Mouse (Mus musculus): ENCODE measurements at regions not wholly inside any gene's neighbourhood (a gene's known extent, or its start where the extent isn't known, plus 50 kb on each side); places are given as distances from the start of the nearest gene placed in this dataset.

DNA sequence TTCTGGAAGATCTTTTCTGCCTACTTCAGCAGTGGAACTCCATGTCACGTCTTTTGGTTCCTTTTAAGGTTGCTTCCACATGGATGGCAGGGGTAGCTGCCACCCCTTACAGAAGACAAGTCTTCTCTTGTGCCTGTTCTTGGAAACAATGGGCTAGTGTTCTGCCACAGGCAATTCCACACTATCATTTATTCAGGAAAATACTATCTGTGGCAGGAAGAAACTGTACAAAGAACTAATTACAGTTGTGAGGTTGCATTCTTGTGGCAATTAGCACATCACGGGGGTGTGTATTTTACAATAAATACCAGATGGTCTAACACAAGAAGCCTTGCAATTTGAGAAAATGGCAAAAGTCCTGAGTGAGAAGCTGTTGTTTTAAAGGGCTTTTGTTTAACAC is 489.8 kb downstream of the Ccdc50 start:
- peak; percentile 41 for DNase-seq (ENCODE audit: low read depth, low spot score)

DNA sequence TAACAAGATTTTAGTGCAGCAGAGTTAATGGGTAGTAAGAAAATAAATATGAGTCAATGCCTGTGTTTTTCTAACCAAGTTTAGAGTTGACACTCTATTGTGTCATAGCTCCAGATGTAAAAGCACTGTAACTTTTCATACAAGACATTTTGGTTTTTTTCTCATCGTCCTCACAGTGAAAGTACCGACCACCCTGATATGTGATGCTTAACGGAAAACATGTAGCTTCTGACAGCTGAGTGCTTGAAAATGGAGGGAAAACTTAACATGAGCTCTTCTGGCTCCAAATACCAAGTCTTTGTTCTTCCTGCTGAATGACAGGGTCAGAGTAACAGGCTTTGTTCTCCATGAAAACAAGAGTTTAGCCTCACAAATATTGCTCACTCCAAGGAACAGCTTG is 490.3 kb downstream of the Ccdc50 start:
- no peak for DNase-seq (ENCODE audit: low read depth, low spot score)

DNA sequence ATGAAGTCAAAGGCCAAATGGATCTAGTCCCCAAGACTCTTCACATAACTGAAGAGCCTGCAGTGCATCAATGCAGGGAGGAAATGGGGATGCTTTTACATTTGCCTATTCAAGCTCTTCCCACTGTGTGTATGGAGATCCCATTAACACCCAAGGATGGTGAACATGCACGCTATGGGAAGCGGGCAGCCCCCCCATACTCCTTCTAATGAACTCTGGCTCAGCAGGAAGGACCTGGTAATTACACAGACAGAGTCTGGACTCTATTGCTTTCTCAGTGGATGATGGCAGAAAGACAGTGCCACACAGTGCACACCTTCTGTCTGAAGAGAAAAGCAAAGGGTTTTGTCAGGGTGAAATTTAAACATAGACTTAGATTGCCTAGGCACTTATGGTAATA is 495.7 kb downstream of the Ccdc50 start:
- DNase-seq (ENCODE audit: low read depth, low spot score) = no peak

DNA sequence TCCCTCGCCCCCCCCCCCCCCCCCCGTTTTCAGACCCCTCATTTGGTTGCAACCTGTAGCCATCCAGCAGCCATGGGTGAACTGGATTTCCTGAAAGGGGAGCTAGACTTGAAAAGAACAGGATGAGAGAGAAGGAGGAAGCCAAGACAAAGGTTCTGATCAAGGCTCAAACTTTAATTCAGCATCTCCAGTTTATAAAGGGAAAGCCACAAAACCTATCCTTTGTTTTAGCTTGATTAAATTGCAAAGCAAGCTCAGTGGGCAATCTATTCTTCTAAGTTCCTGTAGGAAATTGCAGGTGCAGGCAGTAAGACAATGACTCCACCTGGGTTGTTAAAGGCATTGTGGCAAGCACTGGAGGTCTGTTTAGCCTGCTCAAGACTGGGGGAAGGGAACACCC is 517.4 kb downstream of the Ccdc50 start:
- DNase-seq (ENCODE audit: low read depth, low spot score) = no peak

DNA sequence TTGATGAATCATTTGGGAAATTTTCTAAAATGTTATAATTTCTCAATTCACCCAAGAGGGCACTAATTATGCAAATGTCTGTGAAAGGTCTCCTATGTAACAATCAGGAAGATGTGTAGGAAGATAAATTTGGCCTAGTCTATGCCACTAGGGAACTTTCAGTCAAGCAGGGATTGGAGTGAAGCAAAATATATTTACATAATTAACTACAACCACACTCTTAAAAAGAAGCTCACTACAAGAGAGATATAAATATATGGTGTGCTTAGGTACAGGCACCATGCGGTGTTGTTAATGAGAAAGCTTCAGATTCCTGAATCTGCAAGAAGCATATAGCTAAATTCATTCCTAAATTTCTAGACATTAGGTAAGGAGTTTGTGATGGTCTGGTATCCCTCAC is 526.8 kb downstream of the Ccdc50 start:
- no peak for DNase-seq (ENCODE audit: low read depth, low spot score)

DNA sequence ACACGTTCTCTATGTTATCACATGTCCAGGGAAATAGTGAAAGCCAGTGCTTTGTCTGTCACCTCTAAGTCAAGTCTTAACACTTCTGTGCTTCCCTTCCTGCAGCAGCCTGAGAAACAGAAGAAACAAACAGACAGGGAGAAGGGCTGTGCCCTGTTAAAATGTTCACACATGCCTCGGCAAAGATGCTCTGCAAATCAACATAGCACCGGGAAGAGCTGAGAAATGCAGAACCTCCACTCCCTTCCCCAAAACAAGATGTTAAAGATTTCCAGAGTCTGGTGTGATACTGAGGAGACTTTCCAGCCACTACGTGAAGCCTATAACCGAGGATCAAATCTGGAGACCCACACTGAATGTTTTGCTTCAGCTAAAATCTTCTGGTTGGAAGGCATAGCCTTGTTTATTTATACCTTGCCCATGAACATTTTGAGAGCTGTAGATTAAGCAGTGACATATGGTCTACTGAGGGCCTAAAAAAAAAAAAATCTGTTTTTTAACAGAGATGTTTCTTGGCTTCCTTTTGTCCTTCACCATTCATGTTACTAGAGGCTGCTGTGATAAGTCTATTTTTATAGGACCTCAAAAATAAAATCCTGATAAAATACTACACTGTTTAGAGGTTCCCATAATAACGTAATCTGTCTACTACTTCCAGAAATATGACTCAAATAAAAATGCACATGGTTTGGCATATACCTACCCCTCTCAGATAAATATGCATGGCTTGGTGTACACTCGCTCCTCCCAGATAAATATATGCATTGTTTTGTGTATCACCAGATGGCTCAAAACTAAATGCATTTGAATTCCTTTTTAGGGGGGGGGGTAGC is 537.1 kb downstream of the Ccdc50 start:
- DNase-seq (ENCODE audit: low read depth, low spot score) = no peak

DNA sequence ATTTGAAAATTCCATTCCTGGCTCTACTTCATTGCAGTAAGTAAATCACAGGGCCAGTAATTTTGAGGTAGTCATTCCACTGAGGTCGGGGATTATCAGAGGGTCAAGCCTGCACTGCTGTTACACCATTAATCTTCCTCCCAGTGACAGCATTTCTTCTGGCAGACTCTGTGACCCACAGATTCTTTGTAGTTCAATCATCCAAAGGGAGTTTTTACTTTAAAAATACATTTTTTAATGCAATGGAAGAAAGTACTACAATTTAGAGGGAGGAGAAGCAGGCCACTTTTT is 537.6 kb downstream of the Ccdc50 start:
- DNase-seq (ENCODE audit: low read depth, low spot score) = no peak

DNA sequence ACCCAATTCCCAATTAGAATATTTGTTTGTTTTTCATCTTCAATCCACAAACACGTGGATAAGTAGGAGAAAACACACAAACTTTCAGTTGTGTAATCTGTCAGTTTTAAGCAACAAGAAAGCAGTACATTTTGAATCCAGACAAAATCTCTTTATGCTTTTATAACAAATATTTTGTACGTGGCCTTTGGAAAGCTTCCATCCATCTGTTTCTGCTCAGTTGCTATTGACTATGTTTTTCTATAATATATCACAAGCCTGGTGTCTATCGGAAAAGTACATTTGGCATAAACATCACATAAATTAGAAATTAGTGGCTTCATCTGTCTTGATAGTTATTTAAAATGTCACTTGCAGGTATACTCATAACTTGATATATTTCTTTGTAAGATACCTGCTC is 560.6 kb downstream of the Ccdc50 start:
- DNase-seq (ENCODE audit: low read depth, low spot score) = no peak

DNA sequence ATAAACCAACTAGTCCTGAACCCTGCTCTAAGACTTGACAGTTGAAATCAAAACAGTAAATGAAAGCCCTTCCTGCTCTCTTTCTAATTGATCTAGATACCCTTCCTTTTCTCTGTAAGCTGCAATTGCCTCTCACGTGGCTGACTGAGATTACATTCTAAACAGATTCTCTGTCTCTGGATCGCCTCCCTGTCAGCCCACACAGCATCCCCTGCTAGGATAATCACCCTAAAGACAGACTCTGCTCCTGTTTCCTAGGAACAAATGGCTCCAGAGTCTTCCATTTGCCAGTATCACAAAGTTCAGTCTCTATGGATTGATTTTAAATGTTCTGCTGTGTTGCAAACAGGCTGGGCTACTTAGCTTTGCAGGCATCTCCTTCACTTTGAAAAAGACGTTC is 561.1 kb downstream of the Ccdc50 start:
- no peak for DNase-seq (ENCODE audit: low read depth, low spot score)

DNA sequence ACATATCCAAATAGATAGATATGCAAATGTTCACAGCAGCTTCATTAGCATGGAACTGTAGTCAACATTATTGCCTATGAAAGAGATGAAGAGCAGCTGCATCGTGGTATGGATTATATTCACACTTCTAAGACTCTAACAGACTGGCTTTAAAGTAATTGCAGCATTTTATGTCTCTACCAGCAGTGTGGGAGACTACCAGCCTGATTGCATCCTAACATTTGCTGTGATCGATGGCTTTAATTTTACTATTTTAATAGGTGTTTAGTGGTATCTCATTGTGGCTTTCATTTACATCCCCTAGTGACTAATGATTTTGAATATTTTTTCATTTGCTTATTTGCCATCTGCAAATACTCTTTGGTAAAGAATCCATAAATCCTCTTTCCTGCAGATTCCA is 574.1 kb downstream of the Ccdc50 start:
- DNase-seq (ENCODE audit: low read depth, low spot score) = no peak

DNA sequence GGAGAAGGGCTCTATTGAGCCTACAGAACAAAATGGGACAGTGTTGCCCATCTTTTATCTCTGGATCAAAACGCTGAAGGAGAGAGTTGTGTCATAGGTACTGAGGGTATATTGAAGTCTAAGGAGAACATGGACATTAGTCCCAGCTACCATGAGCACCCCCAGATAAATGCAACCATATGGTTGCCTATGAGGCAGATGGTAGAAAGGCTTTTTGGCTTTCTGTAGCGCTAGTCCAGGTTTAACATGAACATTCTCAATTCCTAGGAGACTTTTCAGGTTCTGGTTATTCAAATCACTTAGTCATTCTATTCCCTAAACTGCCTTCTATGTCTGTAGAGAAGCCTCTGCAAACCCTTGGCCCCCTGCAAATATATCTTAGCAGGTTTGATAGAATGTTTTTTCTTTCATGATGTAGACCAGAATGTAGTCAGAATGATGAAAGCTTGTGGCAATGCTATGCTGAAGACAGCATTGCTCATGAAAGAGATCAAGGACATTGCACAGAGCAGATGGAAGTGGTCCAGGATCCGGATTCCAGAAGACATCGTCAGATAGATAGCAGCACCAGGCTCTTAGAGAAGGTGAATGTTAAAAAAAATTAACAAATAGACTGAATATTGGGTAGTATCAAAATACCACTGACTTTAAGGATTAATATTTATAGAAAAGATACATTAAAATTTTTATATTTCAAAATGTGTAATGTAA is 590.2 kb downstream of the Ccdc50 start:
- no peak for DNase-seq (ENCODE audit: low read depth, low spot score)

DNA sequence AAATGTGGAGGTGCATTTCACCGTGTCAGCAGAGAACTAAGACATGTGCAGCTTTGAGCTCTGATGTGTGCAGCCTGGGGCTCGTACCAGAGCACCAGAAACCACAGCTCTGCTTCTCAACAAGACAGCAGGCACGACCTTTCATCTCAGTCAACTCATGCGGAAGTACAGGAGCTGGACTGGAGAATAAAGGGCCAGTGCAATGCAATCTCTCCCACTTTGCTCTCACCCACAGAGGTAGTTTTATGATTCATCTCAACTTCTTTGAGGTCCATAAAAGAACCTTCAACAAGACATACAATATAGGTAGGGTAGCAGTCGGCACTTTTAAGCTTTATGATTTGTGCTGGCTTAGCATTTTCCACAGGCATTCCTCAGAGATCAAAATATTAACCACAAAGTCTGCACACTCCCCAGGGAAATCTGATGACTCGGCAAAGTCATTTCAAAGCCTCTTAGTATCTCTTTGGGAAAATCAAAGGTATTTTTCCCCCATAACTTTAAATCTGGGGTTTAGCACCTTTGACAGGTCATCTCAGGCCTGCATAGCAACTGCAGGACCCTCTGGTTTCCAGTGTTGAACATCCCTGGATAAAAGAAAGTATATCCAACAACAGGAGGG is 626.7 kb downstream of the Ccdc50 start:
- no peak for DNase-seq (ENCODE audit: low read depth, low spot score)

DNA sequence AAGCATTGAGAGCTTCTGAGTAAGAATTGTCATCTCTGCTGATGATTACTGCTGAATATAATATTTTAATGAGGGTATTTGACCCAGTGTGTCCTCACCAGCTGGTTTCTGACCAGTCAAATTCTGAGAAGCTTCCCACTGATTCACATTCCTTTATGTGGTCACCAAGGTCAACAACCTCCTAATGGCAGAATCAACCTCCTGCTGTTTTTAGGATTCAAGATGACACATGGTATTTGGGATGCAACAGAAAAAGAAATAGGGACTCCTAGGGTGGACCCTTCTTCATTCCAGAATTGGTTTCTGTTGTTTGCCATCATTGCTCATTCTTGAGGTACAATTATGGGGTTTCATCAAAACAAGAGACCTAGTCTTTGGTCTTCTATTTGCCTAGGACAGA is 629.6 kb downstream of the Ccdc50 start:
- DNase-seq (ENCODE audit: low read depth, low spot score) = no peak

DNA sequence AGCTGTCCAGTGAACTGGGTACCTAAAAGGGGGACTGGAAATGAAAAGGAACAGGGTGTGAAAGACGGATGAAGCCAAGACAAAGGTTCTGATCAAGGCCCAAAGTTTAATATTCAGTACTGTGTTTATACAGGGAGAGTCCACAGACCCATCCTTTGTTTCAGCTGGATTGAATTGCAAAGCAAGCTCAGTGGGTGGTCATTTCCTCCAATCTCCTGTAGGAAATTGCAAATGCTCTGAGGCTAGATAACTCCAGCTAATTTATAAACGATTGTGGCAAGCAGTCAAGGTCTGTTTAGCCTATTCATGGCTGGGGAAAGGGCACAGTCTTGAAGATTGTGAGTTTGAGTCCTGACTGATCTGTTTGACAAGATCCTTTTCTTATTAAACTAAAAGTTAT is 650.3 kb downstream of the Ccdc50 start:
- no peak for DNase-seq (ENCODE audit: low read depth, low spot score)

DNA sequence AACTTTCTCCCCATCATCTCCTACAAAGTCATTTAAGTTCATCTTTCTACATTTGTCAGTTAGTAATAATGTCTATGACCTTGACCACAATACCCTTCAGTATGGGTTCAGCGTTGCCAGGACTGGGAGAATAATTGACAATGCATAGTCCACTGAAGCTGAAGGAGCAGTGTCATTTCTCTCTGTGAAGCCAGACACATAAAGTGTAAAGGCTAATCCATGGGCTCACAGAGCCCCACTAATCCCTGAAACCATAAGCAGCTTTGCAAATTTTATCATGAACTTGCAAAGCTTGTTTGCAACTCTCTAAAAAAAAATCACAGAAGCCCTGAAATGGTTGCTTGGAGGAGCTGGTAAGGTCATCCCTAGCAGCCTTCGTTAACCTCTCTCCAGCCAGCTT is 654.4 kb downstream of the Ccdc50 start:
- no peak for DNase-seq (ENCODE audit: low read depth, low spot score)

DNA sequence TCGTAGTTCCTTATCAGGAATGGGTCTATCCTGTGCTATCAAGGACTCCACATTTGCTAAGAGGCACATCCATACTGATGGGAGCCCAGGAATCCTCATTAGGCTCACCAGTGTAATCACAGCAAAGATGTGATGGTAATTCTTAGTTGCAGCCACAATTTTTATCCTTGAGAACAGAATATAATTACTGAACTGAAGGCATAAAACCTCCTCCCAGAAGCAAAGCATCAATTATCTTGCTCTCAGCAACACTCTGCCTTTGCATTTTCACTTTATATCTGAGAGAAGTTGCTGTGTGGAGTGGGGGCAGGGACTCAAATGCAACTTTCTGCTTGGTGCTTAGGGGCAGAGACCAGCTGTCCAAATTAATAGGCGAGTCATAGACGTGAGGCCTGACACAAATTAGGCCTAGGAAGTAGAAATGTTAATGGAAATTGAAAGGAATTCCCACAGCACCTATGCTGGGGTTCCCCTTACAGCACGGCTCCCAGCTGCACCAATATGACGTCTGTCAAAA is 676.2 kb downstream of the Ccdc50 start:
- DNase-seq (ENCODE audit: low read depth, low spot score) = peak; percentile 4

DNA sequence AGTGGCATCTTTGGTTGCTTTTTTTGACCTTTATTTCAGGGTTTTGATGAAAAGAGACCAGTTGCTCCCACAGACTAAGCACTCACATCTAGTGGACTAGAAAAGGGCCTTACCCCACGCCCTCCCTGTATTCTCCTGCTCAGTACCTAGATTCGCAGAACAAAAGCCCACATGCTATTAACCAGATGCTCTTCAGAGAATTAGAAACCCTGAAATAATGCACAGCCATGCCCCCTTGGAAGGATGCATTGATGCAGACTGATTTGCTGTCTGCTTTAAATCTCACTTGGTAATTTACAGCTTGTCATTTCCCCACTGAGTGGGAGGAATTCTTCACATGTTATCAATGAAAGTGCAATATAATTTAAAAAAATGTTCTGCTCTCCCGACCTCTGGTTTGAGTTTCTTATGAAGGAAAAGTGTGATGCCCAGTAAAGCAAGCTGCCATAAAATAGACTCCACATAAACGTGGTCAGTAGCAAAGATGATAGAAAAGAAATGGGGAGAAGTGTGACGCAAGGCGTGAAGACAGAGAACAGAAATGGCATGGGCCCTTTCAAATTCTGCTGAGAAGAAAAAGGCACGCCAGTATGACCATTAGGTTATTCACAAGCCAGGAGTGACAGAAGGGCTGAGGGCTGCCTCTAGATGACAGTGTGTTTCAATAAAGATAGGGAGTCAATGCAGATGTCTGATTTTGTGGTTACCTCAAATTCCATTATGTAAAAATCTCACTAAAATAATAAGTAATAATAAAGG is 669.8 kb downstream of the Fgf12 start:
- no peak for DNase-seq (ENCODE audit: low read depth, low spot score)

DNA sequence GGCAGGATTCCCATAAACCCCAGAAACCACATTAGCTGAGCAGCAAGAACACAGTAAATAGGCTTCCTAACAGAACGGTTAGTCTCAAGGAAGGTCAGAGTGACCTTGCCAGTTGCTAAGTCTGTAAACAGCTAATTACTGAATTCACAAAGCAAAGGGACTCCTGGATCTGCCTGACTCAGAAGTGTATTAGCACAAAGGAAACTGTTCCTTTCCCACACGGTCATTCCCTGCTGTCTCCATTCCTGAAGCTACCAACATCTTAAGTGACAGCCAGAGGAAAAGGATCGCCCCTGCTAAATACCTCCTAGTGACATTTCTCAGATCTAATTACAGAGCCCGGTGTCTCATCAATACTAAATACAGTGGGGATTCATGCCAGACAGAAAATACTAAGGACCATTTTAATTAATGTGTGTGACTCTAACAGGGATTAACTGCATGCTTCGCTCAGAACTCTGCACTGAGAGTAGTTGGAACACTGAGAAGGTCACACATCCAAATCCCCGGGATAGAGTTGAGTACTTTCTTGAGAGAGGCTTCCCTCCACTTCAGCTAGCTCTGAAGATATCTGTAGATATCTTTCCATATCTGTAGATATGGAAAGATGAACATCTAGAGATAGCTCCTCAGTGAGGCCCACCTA is 663.3 kb downstream of the Fgf12 start:
- peak; percentile 18 for DNase-seq (ENCODE audit: low read depth, low spot score)

DNA sequence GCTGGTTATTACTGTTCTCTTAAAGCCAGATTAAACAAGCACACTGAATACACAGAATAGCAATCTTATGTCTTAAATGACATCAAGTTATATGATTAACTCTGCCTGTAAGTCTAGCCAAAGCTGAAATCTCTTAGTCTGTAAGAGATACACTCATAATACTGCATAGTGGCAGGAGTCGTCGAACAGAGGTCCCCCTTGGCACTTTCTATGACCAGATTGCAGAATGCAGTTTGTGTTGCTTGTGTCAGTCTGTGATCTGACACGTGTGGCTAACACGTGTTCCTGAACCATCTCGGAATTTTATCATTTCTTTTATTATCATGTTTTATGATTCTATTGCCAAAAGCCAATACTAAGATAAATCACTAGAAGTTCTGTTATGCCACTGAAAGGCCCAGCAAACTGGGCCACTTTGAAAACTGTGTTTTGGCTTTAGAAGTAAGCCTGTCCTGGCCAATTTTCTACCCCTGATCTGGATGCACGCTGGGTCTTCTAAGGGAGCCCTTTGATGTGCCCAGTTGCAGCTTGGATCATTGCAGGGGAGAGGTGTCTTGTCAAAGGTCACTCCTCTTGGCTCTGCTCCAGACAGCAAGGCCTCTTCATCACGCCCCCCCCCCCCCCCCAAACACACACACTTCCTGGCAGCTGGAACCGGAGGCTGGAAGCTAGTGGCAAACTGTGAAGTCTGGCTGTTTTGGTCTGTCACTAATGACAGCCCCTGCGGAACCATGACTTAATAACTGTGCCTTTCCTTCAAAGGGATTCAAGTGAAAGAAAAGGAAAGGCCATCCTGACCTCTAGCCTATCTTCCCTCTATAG is 648.4 kb downstream of the Fgf12 start:
- no peak for DNase-seq (ENCODE audit: low read depth, low spot score)

DNA sequence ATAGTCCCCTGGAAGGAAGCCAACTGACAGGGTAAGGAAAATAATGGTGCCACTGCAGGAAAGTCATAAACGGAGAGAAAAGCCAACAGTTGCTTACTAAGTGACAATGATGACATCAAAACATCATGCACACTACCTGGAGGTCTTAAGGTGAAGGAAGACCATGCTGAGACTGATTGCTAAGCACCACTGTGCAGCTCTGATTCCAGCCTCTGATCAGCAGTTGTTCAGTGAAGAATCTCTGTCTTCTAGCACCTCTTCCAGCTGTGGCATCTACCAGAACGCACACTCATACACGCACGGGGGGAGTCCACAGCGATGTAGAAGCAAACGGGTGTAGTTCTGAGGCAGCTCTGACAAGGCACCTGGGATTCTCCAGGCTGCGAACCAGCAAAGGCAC is 647.8 kb downstream of the Fgf12 start:
- DNase-seq (ENCODE audit: low read depth, low spot score) = no peak

DNA sequence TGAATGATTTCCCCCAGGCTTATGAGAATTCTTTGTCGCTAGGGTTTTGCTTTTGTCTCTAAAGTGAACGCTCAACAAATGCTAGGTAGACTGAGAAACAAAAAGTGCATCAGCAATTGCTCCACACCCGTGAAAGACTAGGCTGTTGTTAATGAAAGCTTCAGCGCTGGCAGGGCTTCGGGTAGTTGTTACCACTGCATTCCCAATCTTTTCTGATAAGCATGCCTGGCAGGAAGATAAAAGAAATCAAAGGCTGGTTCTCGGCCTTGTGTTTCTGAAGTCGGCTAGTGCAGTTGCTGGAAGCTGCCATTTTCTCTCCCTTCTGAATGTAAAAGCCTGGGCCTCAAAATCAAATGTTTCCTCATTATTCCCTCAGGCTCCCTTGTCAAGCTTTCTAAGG is 647.0 kb downstream of the Fgf12 start:
- no peak for DNase-seq (ENCODE audit: low read depth, low spot score)
